19 mouse cellular contexts compared by ENCODE assay signal in genomic region chr5:74612713-74613112, GRCm38 (mm10).
"Had no signal": no experiment of that assay in that cellular context is flagged by ENCODE, and none has a peak within 500 bp of the region (broad histone marks: within the 10 kb centered on the region; RNA-seq: fewer than 3 reads in every experiment).

No protein-coding gene starts in this region.

- H3K4me2 ChIP-seq: limb, embryonic 15.5 days; liver, embryonic 12.5 days; midbrain, embryonic 12.5 days; neural tube, embryonic 13.5 days; neural tube, embryonic 15.5 days had no signal

- H3K36me3 ChIP-seq: limb, embryonic 15.5 days; liver, embryonic 12.5 days; midbrain, embryonic 10.5 days; midbrain, embryonic 12.5 days; neural tube, embryonic 13.5 days; neural tube, embryonic 15.5 days had no signal

- H3K27ac ChIP-seq: limb, embryonic 15.5 days; liver, embryonic 12.5 days; liver, embryonic 14.5 days; midbrain, embryonic 10.5 days; midbrain, embryonic 12.5 days; neural tube, embryonic 13.5 days; neural tube, embryonic 15.5 days had no signal

- H3K4me1 ChIP-seq: midbrain, embryonic 12.5 days; neural tube, embryonic 13.5 days; neural tube, embryonic 15.5 days had no signal

- H3K4me3 ChIP-seq: limb, embryonic 15.5 days; liver, embryonic 12.5 days; midbrain, embryonic 10.5 days; midbrain, embryonic 12.5 days; myocyte; neural tube, embryonic 13.5 days; neural tube, embryonic 15.5 days had no signal

- ATAC-seq: liver, embryonic 12.5 days; midbrain, embryonic 16.5 days had no signal

- H3K9ac ChIP-seq: limb, embryonic 15.5 days; liver, embryonic 12.5 days; liver, embryonic 14.5 days; midbrain, embryonic 12.5 days; neural tube, embryonic 13.5 days; neural tube, embryonic 15.5 days had no signal

- H3K9me3 ChIP-seq: limb, embryonic 15.5 days; liver, embryonic 12.5 days; midbrain, embryonic 10.5 days; midbrain, embryonic 12.5 days; neural tube, embryonic 13.5 days; neural tube, embryonic 15.5 days had no signal

- H3K27me3 ChIP-seq: limb, embryonic 15.5 days; liver, embryonic 12.5 days; midbrain, embryonic 12.5 days; neural tube, embryonic 13.5 days; neural tube, embryonic 15.5 days had no signal

- DNase-seq: lung, postnatal 14 days; midbrain, embryonic 14.5 days; retina, postnatal 1 day; right cerebral cortex, adult 18-20 months; right cerebral cortex, postnatal 25 days; right cerebral cortex, postnatal 4 days; spleen, adult 18-20 months; thymus, adult 18-20 months; thymus, postnatal 14 days; thymus, postnatal 36 days had no signal
